Mouse (Mus musculus): Measurements from ENCODE around the gene Shisa8. TPM values are rescaled to one million over a fixed set of nuclear protein-coding genes. Genes with fewer than 3 reads are reported as not detected.

Gene Shisa8
- total and polyA plus RNA-seq, 2 experiments, result 0.07 to 0.09 TPM

GRCm38 (mm10) chr15:82209295-82210050, 3.1 kb downstream of the Shisa8 start:
- Histone ChIP-seq H3K36me3 (ENCODE audit: control insufficient read depth, insufficient read depth, low read length) (no peaks in the 10 kb centered on the region), H3K9ac (ENCODE audit: low read depth, low read length) (no peak overlapping the region), H3K79me2 (ENCODE audit: control insufficient read depth, insufficient read depth, low read length) (no peaks in the 10 kb centered on the region), H3K27ac (replicated peaks; ENCODE audit: insufficient read depth, low read depth, low read length) (no peak overlapping the region), H3K27me3 (ENCODE audit: control insufficient read depth, insufficient read depth, low read length) (peaks cover 23% of the 10 kb centered on the region), H3K4me3 (ENCODE audit: insufficient read depth, low read depth, low read length) (no peak overlapping the region), H3K4me1 (ENCODE audit: control insufficient read depth, insufficient read depth, low read length) (peaks cover 9% of the 10 kb centered on the region)
- no peak for DNase-seq (ENCODE audit: extremely low read depth, low read depth, low spot score)
- TF ChIP-seq POLR2A (IDR thresholded peaks at IDR 0.05; ENCODE audit: extremely low read depth, insufficient read depth, low read length), result no peak
- no peak for TF ChIP-seq CTCF (IDR thresholded peaks at IDR 0.05; ENCODE audit: low read depth, low read length)
- 85% methylated on average over 13 of the region's 13 CpGs for WGBS

DNA sequence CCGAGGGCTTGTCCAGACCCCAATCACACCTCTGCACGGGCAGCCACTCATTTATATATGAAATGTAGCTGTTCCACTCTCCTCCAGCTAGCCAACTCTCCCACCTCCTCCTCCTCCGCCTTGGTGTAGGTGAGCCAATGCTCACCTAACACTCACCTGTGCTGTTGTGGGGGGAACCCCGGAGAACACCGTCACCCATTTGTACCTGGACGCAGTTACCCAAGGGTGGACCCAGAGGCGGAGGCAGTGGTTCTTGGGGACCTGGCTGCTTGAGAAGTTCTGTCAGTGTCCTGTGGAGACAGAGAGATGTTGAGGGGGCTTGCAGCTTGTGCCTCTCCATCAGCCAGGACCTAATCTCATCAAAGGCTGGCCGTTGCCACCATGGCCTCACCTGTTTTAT, 4.3 kb downstream of the Shisa8 start:
- DNase-seq (ENCODE audit: extremely low read depth, low read depth, low spot score), result no peak
- Histone ChIP-seq H3K4me1 (ENCODE audit: control insufficient read depth, insufficient read depth, low read length) (peaks cover 9% of the 10 kb centered on the region), H3K36me3 (ENCODE audit: control insufficient read depth, insufficient read depth, low read length) (no peaks in the 10 kb centered on the region; the same call in 1 of the 2 replicates), H3K27me3 (ENCODE audit: control insufficient read depth, insufficient read depth, low read length) (peaks cover 21% of the 10 kb centered on the region), H3K27ac (replicated peaks; ENCODE audit: insufficient read depth, low read depth, low read length) (no peak overlapping the region), H3K79me2 (ENCODE audit: control insufficient read depth, insufficient read depth, low read length) (no peaks in the 10 kb centered on the region), H3K4me3 (ENCODE audit: insufficient read depth, low read depth, low read length) (no peak overlapping the region), H3K9ac (ENCODE audit: low read depth, low read length) (no peak overlapping the region)
- no peak for TF ChIP-seq CTCF (IDR thresholded peaks at IDR 0.05; ENCODE audit: low read depth, low read length)
- no peak for TF ChIP-seq POLR2A (IDR thresholded peaks at IDR 0.05; ENCODE audit: extremely low read depth, insufficient read depth, low read length)
- WGBS, result 87% methylated on average over 8 of the region's 8 CpGs

DNA sequence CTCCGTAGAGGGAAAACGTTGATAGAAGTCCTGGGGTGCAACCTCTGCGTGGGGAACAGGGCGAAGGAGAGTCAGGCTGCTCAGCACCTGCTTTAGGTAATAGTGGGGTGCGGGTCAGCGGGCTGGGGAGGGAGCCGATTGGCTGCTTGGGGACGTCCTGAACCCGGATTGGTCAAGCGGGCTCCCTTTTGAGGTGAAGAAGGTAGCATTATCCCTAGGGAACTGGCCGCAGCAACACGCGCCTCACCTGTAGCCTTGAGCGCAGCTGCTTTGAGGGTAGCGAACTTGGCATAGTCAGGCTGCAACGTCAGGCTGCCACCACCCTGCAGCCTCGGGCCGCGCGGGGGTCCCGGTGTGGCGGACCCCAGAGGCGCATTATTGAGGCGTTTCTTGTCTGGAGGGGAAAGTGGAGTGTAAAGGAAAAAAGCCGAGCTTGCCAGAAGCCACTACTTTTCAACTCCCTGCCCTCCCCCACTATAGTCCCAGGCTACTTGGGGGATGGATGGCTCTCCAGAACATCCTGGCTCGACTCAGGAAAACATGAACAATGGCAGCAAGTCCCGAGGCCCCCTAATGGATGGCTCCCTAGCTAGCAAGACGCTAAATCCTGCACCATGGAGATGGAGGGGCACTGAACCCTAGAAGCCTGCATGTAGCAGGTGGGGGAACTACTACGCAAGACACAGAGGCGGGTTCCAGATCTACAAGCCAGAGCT, 5.0 kb downstream of the Shisa8 start:
- WGBS, result 44% methylated on average over 30 of the region's 30 CpGs
- Histone ChIP-seq H3K4me1 (ENCODE audit: control insufficient read depth, insufficient read depth, low read length) (peaks cover 9% of the 10 kb centered on the region), H3K79me2 (ENCODE audit: control insufficient read depth, insufficient read depth, low read length) (no peaks in the 10 kb centered on the region), H3K27me3 (ENCODE audit: control insufficient read depth, insufficient read depth, low read length) (peaks cover 16% of the 10 kb centered on the region), H3K4me3 (ENCODE audit: insufficient read depth, low read depth, low read length) (no peak overlapping the region), H3K27ac (replicated peaks; ENCODE audit: insufficient read depth, low read depth, low read length) (no peak overlapping the region), H3K36me3 (ENCODE audit: control insufficient read depth, insufficient read depth, low read length) (no peaks in the 10 kb centered on the region; the same call in 1 of the 2 replicates), H3K9ac (ENCODE audit: low read depth, low read length) (no peak overlapping the region)
- TF ChIP-seq POLR2A (IDR thresholded peaks at IDR 0.05; ENCODE audit: extremely low read depth, insufficient read depth, low read length) (no peak), CTCF (IDR thresholded peaks at IDR 0.05; ENCODE audit: low read depth, low read length) (no peak)
- DNase-seq (ENCODE audit: extremely low read depth, low read depth, low spot score), result no peak

GRCm38 (mm10) chr15:82207105-82207459, 5.5 kb downstream of the Shisa8 start:
- Histone ChIP-seq H3K4me3 (ENCODE audit: insufficient read depth, low read depth, low read length) (no peak overlapping the region), H3K9ac (ENCODE audit: low read depth, low read length) (peak overlapping the region; percentile 6; the same call in 1 of the 2 replicates), H3K36me3 (ENCODE audit: control insufficient read depth, insufficient read depth, low read length) (peaks cover 2% of the 10 kb centered on the region; the same call in 1 of the 2 replicates), H3K79me2 (ENCODE audit: control insufficient read depth, insufficient read depth, low read length) (no peaks in the 10 kb centered on the region), H3K27ac (replicated peaks; ENCODE audit: insufficient read depth, low read depth, low read length) (peak overlapping the region; percentile 12; the same call in 1 of the 2 replicates), H3K4me1 (ENCODE audit: control insufficient read depth, insufficient read depth, low read length) (peaks cover 9% of the 10 kb centered on the region), H3K27me3 (ENCODE audit: control insufficient read depth, insufficient read depth, low read length) (peaks cover 10% of the 10 kb centered on the region)
- DNase-seq (ENCODE audit: extremely low read depth, low read depth, low spot score), result no peak
- TF ChIP-seq CTCF (IDR thresholded peaks at IDR 0.05; ENCODE audit: low read depth, low read length) (no peak), POLR2A (IDR thresholded peaks at IDR 0.05; ENCODE audit: extremely low read depth, insufficient read depth, low read length) (no peak)
- 17% methylated on average over 34 of the region's 34 CpGs for WGBS

GRCm38 (mm10) chr15:82206365-82207104, 6.1 kb downstream of the Shisa8 start:
- H3K79me2 ChIP-seq (ENCODE audit: control insufficient read depth, insufficient read depth, low read length), result no peaks in the 10 kb centered on the region
- 13% methylated on average over 9 of the region's 9 CpGs for WGBS
- H3K27ac ChIP-seq (replicated peaks; ENCODE audit: insufficient read depth, low read depth, low read length), result peak overlapping the region; percentile 63
- TF ChIP-seq POLR2A (IDR thresholded peaks at IDR 0.05; ENCODE audit: extremely low read depth, insufficient read depth, low read length), result no peak
- no peak for TF ChIP-seq CTCF (IDR thresholded peaks at IDR 0.05; ENCODE audit: low read depth, low read length)
- H3K4me3 ChIP-seq (ENCODE audit: insufficient read depth, low read depth, low read length), result no peak overlapping the region
- no peak overlapping the region for H3K9ac ChIP-seq (ENCODE audit: low read depth, low read length)
- H3K36me3 ChIP-seq (ENCODE audit: control insufficient read depth, insufficient read depth, low read length), result peaks cover 5% of the 10 kb centered on the region; the same call in 1 of the 2 replicates
- DNase-seq (ENCODE audit: extremely low read depth, low read depth, low spot score), result peak; percentile 96
- peaks cover 9% of the 10 kb centered on the region for H3K4me1 ChIP-seq (ENCODE audit: control insufficient read depth, insufficient read depth, low read length)
- peaks cover 5% of the 10 kb centered on the region; the same call in 1 of the 2 replicates for H3K27me3 ChIP-seq (ENCODE audit: control insufficient read depth, insufficient read depth, low read length)

Measured in liver, adult 2 months (tissue).